In the genomic region with DNA sequence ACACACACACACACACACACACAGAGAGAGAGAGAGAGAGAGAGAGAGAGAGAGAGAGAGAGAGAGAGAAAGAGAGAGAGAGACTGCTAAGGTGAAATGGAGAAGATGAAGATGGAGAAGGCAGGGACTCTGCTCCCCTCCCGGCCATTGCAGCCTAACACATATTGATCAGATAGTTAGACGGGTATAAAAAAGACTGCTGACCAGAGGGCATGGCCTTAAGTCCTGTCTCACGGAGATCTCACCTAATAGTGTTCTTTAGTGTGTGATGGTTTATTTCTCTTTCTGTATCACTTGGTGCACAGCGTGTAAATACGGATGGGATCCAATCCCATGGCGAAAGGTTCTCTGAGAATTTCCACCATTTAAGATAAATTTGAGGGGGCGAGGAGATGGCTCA, we compare ENCODE assay signal across 8 mouse cellular contexts. TPM values are rescaled to one million over a fixed set of nuclear protein-coding genes. Genes with fewer than 3 reads are reported as not detected.
A peak's percentile ranks its signal among the peaks of the same experiment; 100 is the strongest.
DNase-seq lines count a peak whose midpoint lies in the region; ATAC-seq and TF ChIP-seq lines count a peak whose summit lies in the region.

A gene (minus strand): TSS at position 101 of the 400 bp plus-strand sequence.

- no peak for DNase-seq in liver, adult 2 months (ENCODE audit: extremely low read depth, low read depth, low spot score)
- no peak for DNase-seq in liver
- no peak for DNase-seq in layer of hippocampus, postnatal 10 days (ENCODE audit: low spot score in 2 of 2)
- DNase-seq in cerebellum, adult 8-10 months, result no peak
- DNase-seq in retina, embryonic 14.5 days (ENCODE audit: low spot score), result no peak
- DNase-seq in cerebellum, adult 9-11 months, result no peak

- no peak for TF ChIP-seq POLR2A in liver, adult 2 months (IDR thresholded peaks at IDR 0.05; ENCODE audit: extremely low read depth, insufficient read depth, low read length)

- H3K9ac ChIP-seq in liver, adult 2 months (ENCODE audit: low read depth, low read length), result 0 out of 2 replicates have a peak within 1 kb of the TSS, but pooled peaks have one; percentile 6
- H3K9ac ChIP-seq in forebrain, embryonic 15.5 days (replicated peaks), result peak within 1 kb of the TSS; percentile 53
- H3K9ac ChIP-seq in midbrain, embryonic 16.5 days (ENCODE audit: low read depth, low read length), result peak within 1 kb of the TSS; percentile 80

- 69% methylated on average over 7 of the region's 7 CpGs for WGBS in liver, adult 2 months
- 77% methylated on average over 7 of the region's 7 CpGs for WGBS in forebrain, embryonic 15.5 days
- WGBS in midbrain, embryonic 16.5 days, result 64% methylated on average over 7 of the region's 7 CpGs

- H3K79me2 ChIP-seq in liver, adult 2 months (ENCODE audit: control insufficient read depth, insufficient read depth, low read length), result no peaks in the 10 kb centered on the region

- no peak within 1 kb of the TSS for H3K27ac ChIP-seq in liver, adult 2 months (replicated peaks; ENCODE audit: insufficient read depth, low read depth, low read length)
- H3K27ac ChIP-seq in forebrain, embryonic 15.5 days (replicated peaks), result 0 out of 2 replicates have a peak within 1 kb of the TSS, but pooled peaks have one; percentile 46
- peak within 1 kb of the TSS; percentile 48 for H3K27ac ChIP-seq in midbrain, embryonic 16.5 days (ENCODE audit: low read length)

- peak within 1 kb of the TSS; percentile 85 for H3K4me2 ChIP-seq in forebrain, embryonic 15.5 days (replicated peaks)
- peak within 1 kb of the TSS; percentile 90 for H3K4me2 ChIP-seq in midbrain, embryonic 16.5 days (ENCODE audit: low read length)

- peaks cover 16% of the 10 kb centered on the region; the same call in 1 of the 2 replicates for H3K4me1 ChIP-seq in liver, adult 2 months (ENCODE audit: control insufficient read depth, insufficient read depth, low read length)
- H3K4me1 ChIP-seq in forebrain, embryonic 15.5 days, result peaks cover 9% of the 10 kb centered on the region
- no peaks in the 10 kb centered on the region for H3K4me1 ChIP-seq in midbrain, embryonic 16.5 days (ENCODE audit: control insufficient read depth, insufficient read depth, low read length)

- H3K9me3 ChIP-seq in forebrain, embryonic 15.5 days, result no peaks in the 10 kb centered on the region
- no peaks in the 10 kb centered on the region for H3K9me3 ChIP-seq in midbrain, embryonic 16.5 days (replicated peaks; ENCODE audit: control insufficient read depth, low read length, poor library complexity, severe bottlenecking)

- ATAC-seq in forebrain, embryonic 15.5 days (replicated peaks), result no peak
- ATAC-seq in midbrain, embryonic 16.5 days, result no peak

- H3K4me3 ChIP-seq in liver, adult 2 months (ENCODE audit: insufficient read depth, low read depth, low read length), result peak within 1 kb of the TSS; percentile 51; the same call in 1 of the 2 replicates
- H3K4me3 ChIP-seq in forebrain, embryonic 15.5 days, result peak within 1 kb of the TSS; percentile 62
- peak within 1 kb of the TSS; percentile 67 for H3K4me3 ChIP-seq in midbrain, embryonic 16.5 days (ENCODE audit: low read depth, low read length)

- no peaks in the 10 kb centered on the region for H3K27me3 ChIP-seq in liver, adult 2 months (ENCODE audit: control insufficient read depth, insufficient read depth, low read length)
- no peaks in the 10 kb centered on the region for H3K27me3 ChIP-seq in forebrain, embryonic 15.5 days
- no peaks in the 10 kb centered on the region for H3K27me3 ChIP-seq in midbrain, embryonic 16.5 days (ENCODE audit: control insufficient read depth, insufficient read depth, low read depth, low read length)

- no peaks in the 10 kb centered on the region for H3K36me3 ChIP-seq in liver, adult 2 months (ENCODE audit: control insufficient read depth, insufficient read depth, low read length)
- H3K36me3 ChIP-seq in forebrain, embryonic 15.5 days, result no peaks in the 10 kb centered on the region
- no peaks in the 10 kb centered on the region for H3K36me3 ChIP-seq in midbrain, embryonic 16.5 days (ENCODE audit: control insufficient read depth, insufficient read depth, low read length)

- no peak for TF ChIP-seq CTCF in liver, adult 2 months (IDR thresholded peaks at IDR 0.05; ENCODE audit: low read depth, low read length)

RNA-seq across cellular contexts. Expression of the gene that starts here (rescaled TPM):
- 2.5 and 2.6 TPM in 2 replicates for total RNA-seq in liver, adult 2 months (2014; rRNA removed)
- 0.44 and 0.57 TPM in 2 replicates for polyA plus RNA-seq in liver, adult 2 months (2012; rRNA removed)
- polyA plus RNA-seq in forebrain, embryonic 15.5 days (2015; fragmentation: Nextera tagmentation; extraction: Ambion mirVana), result 10.5 TPM in 2 replicates
- 100 to 1,000 TPM; 109 to 116 TPM for total RNA-seq in layer of hippocampus, postnatal 10 days (2021)
- 9.6 and 10.8 TPM in 2 replicates for polyA plus RNA-seq in midbrain, embryonic 16.5 days (2015; fragmentation: Nextera tagmentation; extraction: Ambion mirVana)

Comparison
In these comparisons a context has a peak if more than half of its experiments do, and no peak if none do; other contexts are left out.
1. RNA of the gene that starts here (total RNA-seq): 109 to 116 TPM in layer of hippocampus, postnatal 10 days; 2.5 to 2.6 TPM in liver, adult 2 months; every median in the first group is over 10 times any median in the second.
2. H3K9ac ChIP-seq: peak in every context shown above with its lines; median percentile 80 in midbrain, embryonic 16.5 days; 53 in forebrain, embryonic 15.5 days; 6 in liver, adult 2 months.
3. Peak in every context shown above with its lines, with median percentiles within 50 percentile points of each other: H3K4me3 ChIP-seq.